Mouse (Mus musculus) intestine, embryonic 14.5 days (tissue): ENCODE results near the gene Spire2. TPM values are rescaled to one million over a fixed set of nuclear protein-coding genes. Genes with fewer than 3 reads are reported as not detected.

ENCODE experiments used
- polyA plus RNA-seq: library from polyadenylated mRNA; unstranded; fragments of >200 nt; fragmentation: Nextera tagmentation; extraction: Ambion mirVana; gene quantifications from 2 replicates; pipeline ENCODE4 v1.2.1, GENCODE M21; 2014

Gene Spire2
- polyA plus RNA-seq, 1 experiment from 2014 or later = 2.9 TPM

Other genes starting within 250 kb of the Spire2 start
- gene Rpl13, start 230.4 kb upstream of the Spire2 start, polyA plus RNA-seq = 1,906 and 1,976 TPM in 2 replicates
- gene Cpne7, start 215.3 kb upstream of the Spire2 start, polyA plus RNA-seq = 0.70 and 0.85 TPM in 2 replicates
- 17.5 and 18.7 TPM in 2 replicates for gene Sult5a1, start 174.4 kb upstream of the Spire2 start, polyA plus RNA-seq
- gene Dpep1, start 146.5 kb upstream of the Spire2 start, polyA plus RNA-seq = 0.28 and 1.3 TPM in 2 replicates
- 107 and 110 TPM in 2 replicates for gene Chmp1a, start 120.0 kb upstream of the Spire2 start, polyA plus RNA-seq
- 3.1 and 3.3 TPM in 2 replicates for gene Spata33, start 119.9 kb upstream of the Spire2 start, polyA plus RNA-seq
- 31.1 and 32.6 TPM in 2 replicates for gene Cdk10, start 107.9 kb upstream of the Spire2 start, polyA plus RNA-seq
- gene Spata2l, start 96.5 kb upstream of the Spire2 start, polyA plus RNA-seq = 3.7 and 4.6 TPM in 2 replicates
- gene Zfp276, start 78.5 kb upstream of the Spire2 start, polyA plus RNA-seq = 20.5 and 25.5 TPM in 2 replicates
- 23.2 and 25.9 TPM in 2 replicates for gene Vps9d1, start 78.4 kb upstream of the Spire2 start, polyA plus RNA-seq
- 29.8 and 32.0 TPM in 2 replicates for gene Fanca, start 14.1 kb upstream of the Spire2 start, polyA plus RNA-seq
- gene Tcf25, start 41.0 kb downstream of the Spire2 start, polyA plus RNA-seq = 164 and 170 TPM in 2 replicates
- not detected in 2 replicates for gene Mc1r, start 74.4 kb downstream of the Spire2 start, polyA plus RNA-seq
- 98.5 and 103 TPM in 2 replicates for gene Tubb3, start 78.7 kb downstream of the Spire2 start, polyA plus RNA-seq
- 32.6 and 36.6 TPM in 2 replicates for gene Def8, start 90.8 kb downstream of the Spire2 start, polyA plus RNA-seq
- 36.8 and 40.8 TPM in 2 replicates for gene Afg3l1, start 145.2 kb downstream of the Spire2 start, polyA plus RNA-seq
- gene Dbndd1, start 182.8 kb downstream of the Spire2 start, polyA plus RNA-seq = 4.9 and 7.1 TPM in 2 replicates
- 26.9 and 34.0 TPM in 2 replicates for gene Gas8, start 186.1 kb downstream of the Spire2 start, polyA plus RNA-seq